Mouse (Mus musculus) testis, adult 10 weeks (tissue): Measurements from ENCODE around the gene Trmt1. TPM values are rescaled to one million over a fixed set of nuclear protein-coding genes. Genes with fewer than 3 reads are reported as not detected.

ENCODE experiments used
- polyA plus RNA-seq: library from polyadenylated mRNA; stranded (reverse); fragments of 350-450 nt; fragmentation: Illumina TruSeq; extraction: RNeasy Lipid Tissue Mini Kit (QIAGEN cat#74804); gene quantifications from one replicate; pipeline ENCODE4 v1.2.3, GENCODE M21; 2014; ENCODE audit warnings: low read depth, low replicate concordance

Gene Trmt1
- 21.0 TPM for polyA plus RNA-seq

GRCm38 (mm10) chr8:84686191-84687002 is at the start of gene Trmt1:
TSS of gene Trmt1 (plus strand) at chr8:84686307.

DNA sequence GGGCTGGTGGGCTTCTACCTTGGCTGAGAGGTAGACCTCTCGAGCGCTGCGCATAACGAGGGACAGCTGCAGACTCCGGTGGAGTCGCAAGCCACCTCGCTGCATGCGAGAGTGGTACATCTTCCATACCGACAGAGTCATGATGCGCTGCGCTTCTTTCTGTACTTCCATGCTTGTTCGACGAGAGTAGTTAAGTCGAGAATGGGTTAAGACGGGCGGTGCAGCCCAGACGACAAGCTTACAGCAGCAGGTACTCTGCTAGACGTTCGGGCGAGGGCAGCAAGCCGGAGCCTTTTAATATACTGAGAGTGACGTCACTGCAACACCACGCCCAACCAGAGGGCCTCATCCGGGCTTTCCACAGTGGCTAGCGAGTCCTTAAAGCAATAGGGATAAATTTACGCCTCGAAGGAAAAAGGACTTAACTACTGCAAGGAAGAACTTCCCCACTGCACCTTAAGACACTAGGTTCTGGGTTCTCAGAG is 23.5 kb upstream of the Trmt1 start, which contains the start of gene Ier2:
Ier2 (minus strand) TSS at position 272 of the 485 bp plus-strand sequence.

DNA sequence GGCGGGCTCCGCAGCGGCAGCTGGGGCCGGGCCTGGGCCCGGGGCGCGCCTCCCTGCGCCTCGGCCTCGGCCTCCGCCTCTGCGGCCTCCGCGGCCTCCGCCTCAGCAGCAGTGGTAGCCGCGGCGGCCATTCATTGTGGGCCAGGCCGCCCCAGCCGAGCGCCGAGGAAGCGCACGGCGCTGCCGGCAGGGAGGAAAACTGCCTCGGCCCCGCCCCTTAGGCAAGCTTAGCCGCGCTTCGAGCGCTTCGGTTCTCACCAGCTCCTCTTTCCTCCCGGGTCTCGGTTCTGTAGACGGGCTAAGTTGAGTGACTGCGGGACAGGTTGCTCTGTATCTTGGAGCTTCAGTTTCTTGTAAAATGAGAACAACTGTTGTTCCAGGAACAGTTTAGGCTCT is 1.6 kb downstream of the Trmt1 start, which contains the start of gene Nacc1:
Nacc1 (minus strand) TSS at position 158 of the 396 bp plus-strand sequence.

GRCm38 (mm10) chr8:84700941-84701911 is 15.1 kb downstream of the Trmt1 start, which contains the start of gene Lyl1:
TSS of gene Lyl1 (plus strand) at chr8:84701457.

DNA sequence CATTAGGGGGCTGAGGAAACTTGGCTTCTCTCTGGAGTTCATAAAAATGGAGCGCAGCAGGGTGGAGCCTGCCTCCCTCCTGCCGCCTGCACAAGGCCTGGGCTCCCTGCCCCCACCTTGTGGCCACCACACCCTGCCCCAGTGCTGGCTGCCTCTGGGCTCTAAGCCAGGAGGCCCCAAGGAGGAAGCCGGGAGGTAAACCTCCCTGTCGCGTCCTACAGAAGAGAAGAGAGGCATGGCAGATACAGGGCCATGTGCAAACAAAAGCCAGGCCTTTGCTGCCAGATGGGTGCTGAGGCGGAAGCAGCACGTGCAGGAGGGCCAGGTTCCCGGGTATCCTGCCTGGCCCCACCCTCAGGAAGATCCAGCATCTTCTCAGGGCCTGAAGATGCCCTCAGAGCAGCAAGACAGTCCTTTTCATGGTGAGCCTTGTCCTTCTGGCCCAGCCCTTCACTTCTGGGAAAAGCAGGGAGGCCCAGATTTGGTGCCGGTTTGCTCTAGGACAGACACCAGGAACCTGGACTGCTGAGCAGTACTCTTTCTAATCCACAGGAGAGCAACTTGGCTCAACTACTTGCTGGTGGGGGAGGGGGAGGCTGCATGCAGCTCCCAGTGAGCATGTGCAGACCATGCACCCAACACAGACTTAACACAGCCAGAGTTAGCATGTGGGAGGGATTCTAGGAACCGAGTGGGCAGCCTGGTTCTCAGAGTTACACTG is 36.9 kb downstream of the Trmt1 start, which contains the start of gene G430095P16Rik:
G430095P16Rik (plus strand) TSS at position 158 of the 721 bp plus-strand sequence.

Other genes starting within 250 kb of the Trmt1 start
- gene Ier2, start 23.5 kb upstream of the Trmt1 start, polyA plus RNA-seq: 0.22 TPM
- 1.1 TPM for gene Nacc1, start 1.6 kb downstream of the Trmt1 start, polyA plus RNA-seq
- gene Lyl1, start 15.2 kb downstream of the Trmt1 start, polyA plus RNA-seq: not detected
- gene G430095P16Rik, start 36.7 kb downstream of the Trmt1 start, polyA plus RNA-seq: not detected
- 1.3 TPM for gene Nfix, start 114.0 kb downstream of the Trmt1 start, polyA plus RNA-seq
- 21.7 TPM for gene Dand5, start 136.5 kb downstream of the Trmt1 start, polyA plus RNA-seq
- gene Gadd45gip1, start 145.2 kb downstream of the Trmt1 start, polyA plus RNA-seq: 0.55 TPM
- gene Rad23a, start 154.4 kb downstream of the Trmt1 start, polyA plus RNA-seq: 7.1 TPM
- gene Calr, start 160.6 kb downstream of the Trmt1 start, polyA plus RNA-seq: 720 TPM
- gene Farsa, start 170.7 kb downstream of the Trmt1 start, polyA plus RNA-seq: 6.7 TPM
- gene Syce2, start 185.8 kb downstream of the Trmt1 start, polyA plus RNA-seq: 458 TPM
- 3.6 TPM for gene Gcdh, start 207.6 kb downstream of the Trmt1 start, polyA plus RNA-seq
- 0.22 TPM for gene Klf1, start 215.6 kb downstream of the Trmt1 start, polyA plus RNA-seq
- gene Dnase2a, start 222.3 kb downstream of the Trmt1 start, polyA plus RNA-seq: 1.5 TPM